Mouse (Mus musculus) erythroid progenitor cell, adult 5-6 weeks (primary cell): ENCODE data around the gene Spata2l. TPM values are rescaled to one million over a fixed set of nuclear protein-coding genes. Genes with fewer than 3 reads are reported as not detected.
"Not testable (repeated sequence)": the region's sequence is repeated elsewhere in the genome, so short reads cannot be mapped to it uniquely, and the experiment has no call there.

ENCODE experiments used
- ATAC-seq: replicated peaks from 2 replicates; pipeline ENCODE4 v1.8.0; 2016; ENCODE audit warnings: moderate number of reproducible peaks, mild to moderate bottlenecking, moderate TSS enrichment, inconsistent platforms; ENCODE audit not compliant: poor library complexity, low FRiP score, severe bottlenecking
- total RNA-seq, 2 experiments: library from RNA; stranded (forward) in 1 of 2; stranded (reverse) in 1 of 2; fragments of 150-400 nt in 1 of 2; fragments of 186-747, 209-891 nt in 1 of 2; gene quantifications; 2 replicates each; pipeline versions ENCODE4 v1.2.3 to v1.2.4; 2015 to 2017; ENCODE audit warnings: low replicate concordance in 2 of 2

Gene Spata2l
- total RNA-seq, 2 experiments from 2014 or later, result 0.42 TPM; not detected in 1

DNA sequence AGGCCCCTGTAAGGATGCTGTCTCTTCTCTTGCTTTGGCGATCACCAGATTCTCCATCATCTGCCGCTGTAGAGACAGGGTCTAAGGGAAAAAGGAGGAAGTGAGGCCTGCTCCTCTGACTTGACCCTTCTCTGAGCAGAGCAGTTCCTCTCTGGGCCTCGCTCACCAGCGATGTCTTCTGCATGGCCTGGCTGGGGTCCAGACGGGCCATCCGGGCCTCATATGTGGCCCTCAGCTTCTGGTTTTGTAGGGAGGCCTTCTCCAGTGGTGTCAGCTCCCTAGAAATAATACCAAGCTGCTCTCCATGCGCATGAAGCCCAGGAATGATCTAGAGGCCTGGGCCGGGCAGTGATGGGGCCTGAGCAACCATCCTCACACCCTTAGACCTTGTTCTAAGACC is 12.6 kb upstream of the Spata2l start:
- ATAC-seq, result no peak

DNA sequence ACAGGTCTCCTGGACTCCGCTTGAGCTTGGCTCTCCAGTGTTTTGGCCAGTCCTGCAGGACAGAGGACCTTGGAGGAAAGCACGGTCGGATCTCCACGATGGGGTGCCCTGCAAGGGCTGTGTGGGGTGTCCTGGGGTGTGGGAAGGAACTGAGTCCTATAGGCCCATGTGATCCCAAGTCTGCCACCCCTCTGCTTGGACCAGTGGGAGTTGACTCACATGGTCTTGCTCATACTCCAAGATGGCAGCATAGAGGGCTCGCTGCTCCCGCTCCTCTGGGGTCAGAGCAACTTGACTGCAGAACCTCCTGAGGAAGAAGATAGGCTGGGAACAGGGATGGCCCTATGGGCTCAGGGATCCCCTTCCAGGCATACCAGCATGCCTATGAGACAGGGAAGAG is 11.7 kb upstream of the Spata2l start:
- no peak for ATAC-seq

DNA sequence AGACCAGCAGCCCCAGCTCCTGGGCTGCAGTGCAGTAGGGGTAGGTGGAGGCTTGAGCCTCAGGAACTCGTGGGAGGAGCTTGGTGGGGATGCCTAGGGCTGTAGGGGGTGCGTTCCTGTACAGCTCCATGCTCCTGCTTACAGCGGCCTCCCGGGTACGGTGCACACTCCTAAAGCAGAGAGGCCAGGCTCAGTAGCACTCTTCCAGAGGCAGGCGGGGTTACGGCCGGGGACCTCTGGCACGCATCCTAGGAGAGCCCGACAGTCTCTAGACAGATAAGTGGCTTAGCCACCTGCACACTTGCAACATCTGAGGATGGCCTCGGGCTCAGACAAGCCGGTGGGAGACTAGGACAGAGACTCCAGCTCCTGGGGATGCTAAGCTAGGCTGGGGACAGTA is 9.5 kb upstream of the Spata2l start:
- ATAC-seq, result no peak

DNA sequence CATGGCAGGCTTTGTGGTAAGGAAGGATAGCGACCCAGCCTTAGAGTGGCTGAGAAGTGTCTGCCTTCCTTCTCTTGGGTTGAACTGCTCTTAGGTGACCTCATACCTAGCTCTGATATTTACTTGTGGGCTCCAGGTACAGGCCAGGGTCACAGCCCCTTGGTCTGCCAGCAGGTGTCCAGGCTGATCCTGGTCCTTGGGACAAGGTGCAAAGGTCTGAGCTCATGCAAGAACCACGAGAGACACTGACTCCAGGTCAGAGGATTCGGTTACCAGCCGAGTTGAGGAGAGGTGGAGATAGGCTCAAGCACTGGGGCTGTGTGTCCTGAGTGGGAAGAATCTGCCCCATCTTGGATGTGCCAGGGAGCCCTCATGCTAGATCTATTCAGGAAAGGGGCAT is 8.3 kb upstream of the Spata2l start:
- ATAC-seq, result no peak

DNA sequence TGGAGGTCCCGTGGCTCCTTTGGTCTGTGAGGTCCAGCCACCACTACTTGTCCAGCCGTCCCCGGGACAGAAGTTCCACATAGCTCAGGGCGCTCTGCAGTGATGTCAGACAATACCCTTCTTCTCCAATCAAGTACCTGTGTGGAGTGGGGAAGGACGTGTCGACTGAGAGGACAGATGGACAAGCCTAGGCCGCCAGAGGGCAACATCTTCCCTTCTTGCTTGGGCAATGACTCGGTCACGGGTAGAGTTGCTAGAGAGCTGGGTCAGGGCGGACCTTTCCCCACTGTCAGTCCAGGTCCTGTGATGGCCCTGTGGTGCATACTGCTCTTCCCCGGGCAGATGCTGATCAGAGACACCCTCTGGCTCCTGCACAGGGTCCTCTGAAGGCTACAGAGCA is 7.0 kb upstream of the Spata2l start:
- no peak for ATAC-seq

DNA sequence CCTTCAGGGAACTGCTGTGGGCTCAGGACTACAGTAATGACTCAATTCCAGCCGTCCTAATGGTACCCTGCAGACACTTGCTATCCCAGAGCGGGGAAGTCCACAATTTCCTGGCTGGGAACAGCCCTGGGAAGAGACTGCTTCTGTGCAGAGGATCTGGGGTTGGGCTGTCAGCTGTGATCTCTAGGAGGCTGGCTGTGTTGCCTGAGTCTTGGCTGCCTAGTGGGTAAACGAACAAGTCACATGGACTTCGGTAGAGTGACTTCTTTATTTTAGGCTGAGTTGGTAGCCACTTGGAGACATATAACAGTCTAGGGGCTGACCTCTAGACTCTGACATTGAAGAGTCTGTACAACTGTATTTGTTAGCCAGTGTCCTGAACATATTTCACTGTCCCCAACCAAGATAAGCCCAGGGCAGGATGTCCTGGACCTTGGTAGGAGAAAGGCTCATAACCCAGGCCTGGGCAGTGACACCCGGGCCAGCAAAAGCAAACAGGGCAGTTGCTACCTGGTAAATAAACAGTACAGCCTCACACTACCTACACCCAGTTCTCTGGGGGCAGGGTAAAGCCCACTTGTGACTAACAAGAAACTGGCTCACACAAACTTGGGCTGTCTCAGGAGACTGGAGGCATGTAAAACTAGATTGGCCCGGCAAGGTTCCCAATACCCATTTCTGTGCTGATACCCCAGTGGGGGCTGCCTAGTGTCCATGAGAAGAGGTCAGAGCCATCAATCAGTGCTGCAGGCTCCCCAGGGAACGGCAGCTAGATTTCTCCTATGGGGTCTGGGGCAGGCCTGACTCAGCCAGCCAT is 6.3 kb upstream of the Spata2l start:
- no peak for ATAC-seq

DNA sequence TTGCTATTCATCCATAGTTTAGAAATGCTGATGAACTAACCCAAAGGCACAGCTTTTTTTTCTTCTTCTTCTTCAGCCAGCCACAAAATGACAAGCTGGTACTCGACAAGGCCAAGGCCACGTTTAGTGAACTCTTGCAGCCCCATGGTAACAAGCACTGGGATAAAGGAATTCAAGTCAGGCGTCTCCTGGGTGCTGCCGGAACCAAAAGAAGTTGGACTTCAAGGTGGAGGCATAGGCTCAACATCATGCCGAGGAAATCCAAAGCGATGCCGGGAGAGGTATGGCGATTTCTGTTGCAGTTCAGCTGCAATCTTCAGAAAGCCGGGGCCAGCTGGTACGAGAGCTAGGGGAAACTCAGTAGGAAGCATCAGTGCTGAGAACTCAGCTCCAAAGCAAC is 3.4 kb upstream of the Spata2l start:
- no peak for ATAC-seq

DNA sequence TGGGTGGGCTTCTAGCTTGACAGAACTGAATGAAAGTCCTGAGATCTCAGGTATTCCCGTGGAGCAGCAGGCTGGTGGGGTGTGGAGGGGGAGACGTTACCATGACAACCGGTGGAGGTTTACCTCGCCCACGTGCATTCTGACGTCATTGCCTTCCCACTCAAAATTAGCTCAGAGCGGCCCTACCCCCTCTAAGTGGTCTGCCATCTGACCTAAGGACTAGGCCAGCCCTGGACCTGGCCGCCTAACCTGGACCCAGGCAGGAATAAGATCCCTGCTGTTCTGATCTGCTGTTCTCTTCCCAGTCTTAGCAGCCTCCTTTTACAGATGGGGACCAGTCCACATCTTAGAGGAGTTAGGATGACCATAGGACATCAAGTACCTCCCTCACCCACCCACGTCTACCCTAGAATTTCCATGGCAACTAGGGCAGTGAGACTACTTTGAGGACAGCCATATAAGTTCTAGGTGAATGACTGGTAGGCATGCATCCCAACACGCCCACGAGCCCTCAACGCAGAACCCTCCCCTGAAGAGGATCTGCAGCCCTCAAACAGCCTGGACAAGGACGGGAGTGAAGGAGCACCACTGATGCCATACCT is 1.0 kb downstream of the Spata2l start:
- no peak for ATAC-seq

DNA sequence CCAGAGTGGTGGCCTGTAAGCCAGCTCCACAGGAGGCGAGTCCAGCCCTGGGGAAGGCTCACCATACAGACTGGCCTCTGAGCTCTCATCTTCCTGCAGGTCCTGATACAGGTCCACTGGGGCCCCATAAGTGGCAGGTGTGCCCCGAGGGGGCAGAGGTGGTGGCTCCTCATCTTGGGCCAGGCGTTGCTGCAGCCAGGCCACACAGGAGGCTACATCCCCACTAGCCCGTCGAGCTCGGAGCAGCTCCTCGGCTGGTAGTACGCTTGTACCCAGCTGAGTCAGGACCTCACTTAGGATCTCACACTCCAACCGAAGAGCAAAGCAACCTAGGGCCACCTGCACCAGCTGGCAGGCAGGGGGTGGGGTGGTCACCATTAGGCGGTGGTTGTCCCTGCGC is 2.3 kb downstream of the Spata2l start:
- no peak for ATAC-seq

DNA sequence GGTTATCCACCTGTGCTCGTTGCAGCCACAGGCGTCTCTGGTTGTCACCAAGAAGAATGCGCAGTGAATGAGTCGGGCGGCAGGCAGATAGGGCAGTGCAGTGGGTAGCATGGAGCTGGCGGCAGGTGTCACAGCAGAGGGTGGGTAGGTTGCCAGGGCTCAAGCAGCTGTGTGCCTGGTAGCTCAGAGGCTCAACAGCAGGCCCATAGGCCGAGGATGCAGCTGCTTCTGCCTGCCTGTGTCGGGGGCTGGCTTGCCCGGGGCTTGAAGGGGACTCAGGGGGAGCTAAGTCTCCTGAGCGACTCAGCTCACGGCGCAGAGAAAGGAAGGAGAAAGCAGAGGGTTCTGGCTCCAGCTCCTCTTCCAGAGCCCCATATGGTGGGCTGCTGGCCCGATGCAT is 2.7 kb downstream of the Spata2l start:
- no peak for ATAC-seq

DNA sequence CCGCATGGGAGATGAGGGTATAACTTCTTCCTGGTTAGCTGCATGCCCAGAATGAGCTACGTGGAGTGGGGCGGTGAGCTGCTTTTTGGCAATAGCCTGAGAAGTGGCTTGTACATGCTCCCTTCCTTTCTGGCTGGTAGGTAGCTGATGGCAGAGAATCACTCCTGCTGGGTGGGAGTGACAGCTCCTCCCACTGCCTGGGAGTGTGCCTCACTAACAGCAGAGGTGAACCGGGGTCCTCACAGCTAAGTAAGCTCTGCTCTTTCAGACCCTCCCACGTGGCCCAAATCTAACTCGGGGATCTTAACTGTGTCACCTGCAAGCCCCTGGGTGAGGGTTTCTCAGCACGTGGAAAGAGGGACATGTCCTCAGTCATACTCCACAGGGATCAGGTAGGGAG is 3.5 kb downstream of the Spata2l start:
- no peak for ATAC-seq

DNA sequence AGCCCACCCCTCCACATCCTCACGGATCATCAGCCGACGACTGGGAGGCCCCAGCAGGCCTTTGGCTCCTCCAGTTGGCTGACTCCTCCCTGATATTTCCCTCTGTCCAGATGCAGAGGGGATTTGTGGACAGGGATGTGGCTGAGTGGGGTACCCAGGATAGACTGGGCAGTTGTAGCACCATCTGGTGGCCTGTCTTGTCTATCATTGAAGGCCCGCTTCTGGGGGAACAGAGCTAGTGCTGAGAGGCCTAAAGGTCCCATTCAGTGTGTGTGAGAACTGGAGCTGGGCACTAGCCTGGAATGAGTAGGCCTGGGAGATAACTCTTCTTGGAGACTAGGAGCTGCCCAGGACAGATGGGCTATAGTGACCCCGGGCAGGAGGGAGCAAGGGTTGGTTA is 4.3 kb downstream of the Spata2l start:
- no peak for ATAC-seq

DNA sequence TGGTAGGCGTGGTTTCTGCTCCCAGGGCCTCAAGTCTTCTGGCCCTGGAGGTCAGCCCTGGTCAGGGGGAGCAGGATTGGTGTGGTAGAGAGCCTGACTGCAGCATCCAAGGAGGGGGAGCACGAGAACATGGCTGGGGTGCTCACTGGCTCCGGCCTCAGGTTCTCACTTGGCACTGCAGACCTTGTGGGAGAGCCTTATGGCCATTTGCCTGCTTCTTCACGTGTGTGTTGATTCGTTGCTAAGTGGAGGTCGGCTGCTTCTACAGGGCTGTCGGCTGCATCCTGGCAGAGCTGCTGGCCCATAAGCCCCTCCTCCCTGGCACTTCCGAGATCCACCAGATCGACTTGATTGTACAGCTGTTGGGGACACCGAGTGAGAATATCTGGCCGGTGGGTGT is 5.7 kb downstream of the Spata2l start:
- ATAC-seq, result not testable (repeated sequence)

DNA sequence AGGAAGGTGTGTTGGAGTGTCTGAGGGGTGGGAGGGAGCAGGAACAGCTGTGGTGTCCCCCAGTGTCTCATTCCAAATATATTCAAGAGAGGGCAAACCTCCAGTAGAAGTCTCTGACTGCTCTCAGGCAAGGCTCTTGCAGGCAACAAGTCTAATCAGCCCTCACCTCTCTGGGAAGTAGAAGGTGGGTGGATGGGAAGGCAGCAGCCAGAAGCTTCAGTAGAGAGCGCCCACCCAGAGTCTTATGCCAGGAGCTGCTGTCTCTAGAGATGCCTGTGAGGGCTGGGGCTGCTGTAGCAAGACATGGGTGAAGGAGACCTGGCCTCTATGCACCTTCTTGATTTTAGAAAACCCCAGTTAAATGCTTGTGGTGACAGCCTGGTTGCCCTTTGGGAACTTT is 7.6 kb downstream of the Spata2l start:
- no peak for ATAC-seq

DNA sequence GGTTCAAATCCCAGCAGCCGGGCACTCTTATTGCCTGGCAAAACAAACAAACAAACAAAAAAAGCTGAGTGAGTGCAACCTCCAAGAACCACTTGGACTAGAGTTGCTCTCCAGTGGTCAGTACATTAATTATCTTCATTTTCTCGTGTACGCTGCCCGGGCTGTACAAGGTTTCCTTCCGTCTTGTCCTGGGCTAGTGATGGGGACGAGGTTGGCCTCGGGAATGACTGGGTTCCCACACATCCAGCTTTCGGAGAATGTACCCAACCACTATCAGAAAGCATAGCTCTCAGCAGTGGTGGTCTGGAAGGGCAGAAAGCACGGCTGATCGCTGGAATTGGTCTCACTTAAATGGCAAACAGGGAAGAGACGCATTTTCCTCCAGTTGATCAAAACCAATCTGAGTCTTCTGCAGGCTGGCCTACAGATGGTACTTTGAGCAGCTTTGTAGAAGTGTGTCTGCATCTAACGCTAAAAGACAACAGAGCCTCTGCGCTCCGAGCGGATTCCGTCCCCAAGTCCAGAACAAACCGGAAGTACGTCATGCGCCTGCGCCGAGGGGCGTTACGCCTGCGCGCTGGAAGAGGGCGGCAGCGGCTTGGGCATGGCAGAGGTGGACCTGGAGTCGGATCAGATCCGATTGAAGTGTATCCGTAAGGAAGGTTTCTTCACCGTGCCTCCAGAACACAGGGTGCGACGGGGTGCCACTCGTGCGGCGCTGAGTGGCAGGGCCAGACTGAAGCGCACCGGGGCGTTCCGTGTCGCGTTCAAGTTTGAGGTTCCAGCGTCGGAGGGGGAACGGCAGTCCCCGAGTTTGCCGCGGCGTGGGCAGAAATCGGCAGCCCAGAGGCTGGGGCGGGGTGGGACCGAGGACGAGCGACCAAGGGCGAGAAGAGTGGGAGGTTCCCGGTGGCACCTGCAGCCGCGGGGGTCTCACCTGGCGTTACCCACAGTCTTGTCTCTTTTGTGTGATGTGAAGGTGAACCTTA is 11.5 kb downstream of the Spata2l start, which contains the start of gene Cdk10:
Cdk10 (plus strand) TSS at position 565 of the 989 bp plus-strand sequence.
- peak; percentile 98 for ATAC-seq

DNA sequence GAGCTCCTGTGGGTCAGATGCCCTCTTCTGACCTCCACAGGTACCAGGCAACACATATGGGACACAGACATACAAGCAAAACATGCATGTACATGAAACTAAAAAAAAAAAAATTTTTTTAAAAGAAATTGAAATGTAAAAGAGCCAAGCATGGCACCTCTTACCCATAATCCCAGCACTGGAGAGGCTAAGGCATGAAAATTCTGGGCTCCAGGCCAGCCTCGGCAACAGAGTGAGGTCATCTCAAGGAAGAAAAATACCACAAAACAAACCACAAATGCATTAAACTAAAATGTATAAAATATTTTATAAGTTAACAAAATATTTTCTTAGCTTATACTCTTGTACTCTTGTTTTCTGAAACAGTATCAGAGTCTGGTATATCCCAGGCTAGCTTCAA is 15.1 kb downstream of the Spata2l start:
- ATAC-seq, result no peak

DNA sequence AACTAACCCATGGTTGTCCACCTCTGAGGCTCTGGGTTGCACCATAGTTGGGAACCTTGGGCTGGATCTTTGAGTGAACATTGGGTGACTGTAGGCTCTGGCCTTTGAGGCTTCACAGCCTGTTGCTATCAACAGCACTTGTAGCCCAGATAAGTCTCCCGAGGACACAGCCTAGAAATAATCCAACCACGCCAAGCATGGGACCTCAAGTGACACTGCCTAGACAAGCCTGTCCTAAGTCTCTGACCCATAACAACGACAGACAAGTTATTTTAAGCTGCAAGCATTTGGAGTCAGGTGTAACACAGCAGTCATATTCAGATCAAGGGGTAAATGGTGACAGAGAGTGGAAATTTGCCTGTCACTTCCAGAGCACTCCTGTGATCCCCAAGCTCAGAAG is 20.6 kb downstream of the Spata2l start:
- no peak for ATAC-seq

DNA sequence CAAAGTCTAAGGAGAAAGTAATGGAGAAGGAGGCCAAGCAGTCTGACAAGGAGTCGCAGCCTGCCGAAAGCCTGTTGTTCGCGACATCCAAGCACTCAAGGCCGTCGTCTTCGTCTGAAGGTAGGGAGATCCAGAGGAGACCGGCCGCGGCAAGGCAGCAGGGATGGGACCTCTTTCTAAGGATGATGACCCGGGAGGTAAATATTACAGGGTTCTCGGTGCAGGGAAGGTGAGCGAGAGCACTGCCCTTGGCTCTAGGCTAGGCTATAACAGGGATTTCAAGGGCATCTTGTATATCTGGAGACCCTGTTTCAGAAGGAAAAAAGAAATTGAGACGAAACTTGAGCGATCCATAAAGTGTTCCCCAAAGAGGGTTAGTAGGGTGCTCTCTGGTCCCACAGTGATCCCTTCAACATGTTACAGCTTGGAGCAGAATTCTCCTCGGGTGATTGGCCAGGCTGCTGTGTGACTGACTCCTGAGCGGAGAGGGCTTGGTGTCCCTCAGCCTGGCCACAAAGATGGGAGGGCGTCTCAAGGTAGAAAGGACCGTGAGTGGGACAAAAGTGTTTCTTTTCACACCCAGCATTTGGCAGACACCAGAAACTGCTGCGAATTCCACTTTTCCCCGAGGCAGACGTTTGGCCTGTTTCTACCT is 22.8 kb downstream of the Spata2l start:
- ATAC-seq, result peak; percentile 37; the same call in 1 of the 2 replicates

DNA sequence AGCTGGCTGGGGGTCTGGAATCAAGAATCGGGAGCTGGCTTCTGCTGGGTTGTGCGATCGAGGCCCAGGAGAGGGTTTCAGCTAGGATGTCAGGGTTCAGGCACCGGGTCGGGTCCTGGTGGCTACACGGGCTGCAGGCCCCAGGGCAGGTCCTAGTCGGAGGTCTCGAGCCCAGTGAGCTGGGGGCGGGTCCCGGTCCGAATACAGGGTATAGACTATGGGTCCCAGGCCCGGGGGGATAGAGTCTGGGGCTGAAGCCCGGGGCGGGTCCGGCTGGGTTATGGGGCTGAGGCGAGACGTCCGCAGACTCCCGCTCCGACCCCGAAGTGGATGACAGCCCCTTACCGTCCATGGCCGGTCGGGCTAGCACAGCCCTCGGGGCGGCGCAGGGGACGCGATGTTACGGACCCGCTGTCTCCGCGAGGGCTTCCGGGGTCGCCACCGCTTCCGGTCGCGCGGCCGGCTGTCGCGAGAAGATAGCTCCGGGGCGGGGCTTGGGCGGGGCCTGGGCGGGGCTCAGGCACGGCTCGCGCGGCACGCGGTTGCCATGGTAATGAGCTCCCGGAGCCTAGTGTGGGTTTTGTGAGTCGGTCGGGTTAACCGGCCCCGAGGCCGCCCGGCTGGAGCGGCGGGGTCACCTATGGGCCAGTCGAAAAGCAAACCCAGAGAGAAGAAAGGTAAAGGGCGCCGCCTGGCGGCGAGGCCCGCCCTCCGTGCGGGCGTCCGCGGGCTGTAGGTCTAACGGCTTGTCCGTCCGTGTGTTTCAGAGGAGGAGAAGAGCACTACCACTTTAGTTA is 23.5 kb downstream of the Spata2l start, which contains the start of the genes Chmp1a and Spata33:
Chmp1a (minus strand) TSS at position 443 of the 797 bp plus-strand sequence.
Spata33 (plus strand) TSS at position 512 of the 797 bp plus-strand sequence.
- peak; percentile 80 for ATAC-seq
